Mouse (Mus musculus) thymus, postnatal 4 days (tissue): ENCODE data around the gene Ptger3.

Experiments
- DNase-seq: peaks from one replicate; pipeline ENCODE4 v3.0.0; 2021

Gene Ptger3

DNA sequence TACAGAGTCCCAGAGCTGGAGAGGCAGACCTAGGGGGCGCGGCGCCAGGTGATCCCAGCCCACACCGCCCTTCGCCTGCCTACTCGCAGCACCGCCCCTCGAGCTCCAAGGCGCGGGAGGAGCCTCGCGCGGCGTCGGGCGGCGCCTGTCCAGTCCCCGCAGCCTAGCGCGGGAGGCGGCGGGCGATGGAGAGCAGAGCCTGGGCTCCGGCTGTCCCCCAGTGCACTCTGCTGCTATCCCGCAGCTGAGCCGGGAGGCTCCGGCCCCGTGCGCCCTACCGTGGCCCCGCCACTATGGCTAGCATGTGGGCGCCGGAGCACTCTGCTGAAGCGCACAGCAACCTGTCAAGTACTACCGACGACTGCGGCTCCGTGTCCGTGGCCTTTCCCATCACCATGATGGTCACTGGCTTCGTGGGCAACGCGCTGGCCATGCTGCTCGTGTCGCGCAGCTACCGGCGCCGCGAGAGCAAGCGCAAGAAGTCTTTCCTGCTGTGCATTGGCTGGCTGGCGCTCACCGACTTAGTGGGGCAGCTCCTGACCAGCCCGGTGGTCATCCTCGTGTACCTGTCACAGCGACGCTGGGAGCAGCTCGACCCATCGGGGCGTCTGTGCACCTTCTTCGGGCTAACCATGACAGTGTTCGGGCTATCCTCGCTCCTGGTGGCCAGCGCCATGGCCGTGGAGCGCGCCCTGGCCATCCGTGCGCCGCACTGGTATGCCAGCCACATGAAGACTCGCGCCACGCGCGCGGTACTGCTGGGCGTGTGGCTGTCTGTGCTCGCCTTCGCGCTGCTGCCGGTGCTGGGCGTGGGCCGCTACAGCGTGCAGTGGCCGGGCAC, at the start of gene Ptger3:
Ptger3 (plus strand) TSS at position 168 of the 841 bp plus-strand sequence.
- DNase-seq = peak; percentile 59

DNA sequence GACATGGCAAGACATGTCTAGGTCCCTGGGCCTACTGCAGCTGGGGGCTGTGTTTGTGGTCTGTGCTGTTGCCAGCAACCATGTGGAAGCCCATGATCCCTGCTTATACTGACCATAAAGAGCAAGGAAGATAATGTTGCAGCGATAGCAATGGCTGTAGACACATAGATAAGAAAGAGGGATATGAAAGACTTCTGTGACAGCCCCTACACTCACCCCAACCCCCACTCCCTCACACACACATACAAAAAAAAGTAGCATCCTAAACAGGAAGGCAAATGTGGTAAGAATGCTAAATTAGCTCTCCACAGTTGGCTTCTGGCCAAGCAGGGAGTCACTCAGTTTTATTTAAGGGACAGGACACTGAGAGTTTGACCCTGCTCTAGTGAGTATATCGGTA, 48.7 kb upstream of the Ptger3 start:
- DNase-seq = no peak

DNA sequence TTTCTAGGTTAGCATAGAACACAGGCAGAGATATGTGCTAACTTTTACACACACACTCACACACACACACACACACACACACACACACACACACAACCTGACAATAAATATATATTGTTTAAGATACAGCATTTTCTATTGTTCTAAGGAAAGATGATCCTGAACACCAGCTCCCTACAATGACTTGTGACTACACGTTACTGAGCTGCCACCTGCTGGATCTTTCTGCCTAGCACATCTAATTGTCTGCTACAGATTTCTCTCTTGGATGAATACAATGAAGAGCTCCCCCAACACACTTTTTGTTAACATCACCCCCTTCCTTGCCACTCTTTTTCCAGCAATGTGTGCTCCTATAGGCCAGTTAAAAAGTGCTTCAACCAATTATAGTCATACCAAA, 46.3 kb upstream of the Ptger3 start:
- peak; percentile 55 for DNase-seq

DNA sequence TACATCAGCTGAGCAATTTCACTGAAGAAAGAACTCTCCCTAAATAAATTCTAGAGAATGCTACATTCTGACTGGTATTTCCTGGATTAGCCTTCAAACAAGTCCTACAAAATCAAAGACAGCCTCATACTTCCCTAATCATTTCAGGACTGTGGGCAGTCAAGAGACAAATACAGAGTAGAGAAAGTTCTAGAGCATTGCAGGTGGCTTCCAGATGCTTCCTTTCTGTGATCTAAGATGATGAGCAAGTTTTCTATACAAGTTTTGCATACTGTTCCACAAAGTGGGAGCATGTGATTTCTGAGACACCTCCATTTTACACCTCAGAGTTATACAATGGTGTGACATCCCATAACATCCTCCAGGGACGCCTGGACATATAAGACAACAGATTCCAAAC, 42.9 kb upstream of the Ptger3 start:
- DNase-seq = no peak

DNA sequence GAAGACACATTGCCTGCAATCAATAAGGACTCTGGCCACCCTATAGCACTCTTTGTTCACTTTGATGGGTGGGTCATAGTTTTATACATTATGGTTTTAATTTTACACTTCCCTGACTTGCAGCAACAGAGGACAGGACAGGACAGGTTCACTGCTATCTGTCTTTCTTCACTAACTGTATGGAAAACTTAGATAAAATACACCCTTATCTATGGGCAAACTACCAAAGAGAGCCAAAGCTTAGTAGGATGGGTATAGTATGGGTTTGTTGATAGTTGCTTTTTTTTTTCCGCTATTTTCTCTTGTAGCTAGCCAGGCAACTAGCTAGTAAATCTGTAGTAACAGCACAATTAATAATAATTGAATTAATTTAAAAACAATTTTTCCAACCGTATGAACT, 35.1 kb upstream of the Ptger3 start:
- DNase-seq = no peak

DNA sequence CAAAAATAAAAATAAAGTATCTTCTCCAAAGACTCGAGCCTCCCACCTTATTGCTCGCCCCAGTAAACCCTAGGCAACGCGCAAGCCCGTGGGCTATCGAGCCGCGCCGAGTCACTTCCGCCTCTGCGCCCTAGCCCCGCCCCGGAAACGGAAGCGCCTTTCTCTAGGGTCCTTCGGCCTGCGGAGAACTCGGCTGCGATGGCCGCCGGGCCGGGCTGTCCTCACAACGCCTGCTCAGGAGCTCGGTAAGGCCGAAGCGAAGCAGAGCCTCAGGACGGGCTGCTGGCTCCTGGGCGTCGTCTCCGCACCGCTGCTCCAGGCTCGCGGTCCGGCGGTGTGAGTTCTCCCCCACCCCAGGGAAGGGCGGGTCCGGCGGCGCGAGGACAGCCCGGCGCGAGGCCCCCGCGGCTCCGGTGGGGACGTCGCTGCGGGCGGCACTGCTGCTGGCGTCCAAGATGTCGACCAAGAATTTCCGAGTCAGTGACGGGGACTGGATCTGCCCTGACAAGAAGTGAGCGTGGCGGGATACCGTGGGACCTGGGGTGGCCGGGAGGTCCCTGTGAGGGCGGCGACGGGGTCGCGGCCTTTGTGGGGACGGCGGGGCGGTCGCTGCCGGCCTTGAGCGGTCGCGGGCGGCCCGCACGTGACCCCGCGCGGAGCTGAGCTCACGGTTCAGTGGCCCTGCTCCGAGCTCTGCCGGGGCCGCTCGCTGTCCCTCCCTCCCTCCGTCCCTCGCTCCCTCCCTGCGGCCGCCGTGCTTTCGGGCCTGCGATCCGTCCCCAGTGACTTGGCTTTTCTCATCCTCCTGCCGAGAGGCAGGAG, 32.5 kb upstream of the Ptger3 start, which contains the start of gene Zranb2:
Zranb2 (plus strand) TSS at position 197 of the 822 bp plus-strand sequence.
- DNase-seq = peak; percentile 97

DNA sequence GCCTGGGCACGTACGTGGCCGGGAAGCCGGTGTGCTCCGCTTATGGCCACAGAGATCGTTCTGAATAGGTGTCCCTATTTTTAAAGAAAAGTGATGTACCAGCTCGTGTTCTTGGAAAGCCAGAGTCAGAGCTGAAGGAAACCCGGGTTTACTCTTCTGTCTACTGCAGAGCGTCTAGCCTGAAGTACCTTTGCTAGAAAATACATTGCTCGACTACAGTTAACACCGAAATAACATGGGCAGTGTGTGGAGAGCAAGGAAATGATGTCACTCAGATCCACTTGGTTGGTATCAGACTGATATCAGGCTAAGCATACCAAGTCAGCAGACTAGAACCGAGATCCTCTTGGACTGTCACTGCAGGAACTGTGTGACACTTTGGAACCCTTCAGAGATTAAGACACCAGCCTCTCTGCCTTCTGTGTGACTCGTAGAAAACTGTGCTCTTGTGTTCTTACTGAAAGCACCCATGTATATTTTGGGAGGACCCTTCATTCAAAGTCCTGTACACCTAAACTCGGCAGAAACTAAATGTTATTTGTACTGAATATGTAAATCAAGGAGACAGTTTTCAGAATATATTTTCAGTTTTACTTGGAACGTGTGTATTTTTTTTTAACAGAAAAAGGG, 31.8 kb upstream of the Ptger3 start:
- no peak for DNase-seq

DNA sequence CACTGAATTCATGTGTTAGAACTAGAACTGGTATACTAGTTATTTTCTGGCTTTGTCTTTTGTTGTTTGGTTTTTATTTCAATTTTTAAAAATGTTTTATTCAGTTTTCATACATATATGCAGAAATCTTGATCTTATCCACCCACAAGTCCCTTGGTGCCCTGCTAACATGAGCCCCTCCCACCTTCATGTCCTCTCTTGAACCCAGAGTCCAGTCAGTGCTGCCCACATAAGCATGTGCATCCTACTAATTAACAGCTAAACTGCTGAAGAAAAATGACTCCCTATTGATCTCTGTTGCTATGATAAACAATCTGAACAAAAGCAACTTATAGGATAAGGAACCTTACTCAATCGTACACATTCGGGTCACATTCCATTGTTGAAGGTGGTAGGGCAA, 17.4 kb upstream of the Ptger3 start:
- DNase-seq = no peak

DNA sequence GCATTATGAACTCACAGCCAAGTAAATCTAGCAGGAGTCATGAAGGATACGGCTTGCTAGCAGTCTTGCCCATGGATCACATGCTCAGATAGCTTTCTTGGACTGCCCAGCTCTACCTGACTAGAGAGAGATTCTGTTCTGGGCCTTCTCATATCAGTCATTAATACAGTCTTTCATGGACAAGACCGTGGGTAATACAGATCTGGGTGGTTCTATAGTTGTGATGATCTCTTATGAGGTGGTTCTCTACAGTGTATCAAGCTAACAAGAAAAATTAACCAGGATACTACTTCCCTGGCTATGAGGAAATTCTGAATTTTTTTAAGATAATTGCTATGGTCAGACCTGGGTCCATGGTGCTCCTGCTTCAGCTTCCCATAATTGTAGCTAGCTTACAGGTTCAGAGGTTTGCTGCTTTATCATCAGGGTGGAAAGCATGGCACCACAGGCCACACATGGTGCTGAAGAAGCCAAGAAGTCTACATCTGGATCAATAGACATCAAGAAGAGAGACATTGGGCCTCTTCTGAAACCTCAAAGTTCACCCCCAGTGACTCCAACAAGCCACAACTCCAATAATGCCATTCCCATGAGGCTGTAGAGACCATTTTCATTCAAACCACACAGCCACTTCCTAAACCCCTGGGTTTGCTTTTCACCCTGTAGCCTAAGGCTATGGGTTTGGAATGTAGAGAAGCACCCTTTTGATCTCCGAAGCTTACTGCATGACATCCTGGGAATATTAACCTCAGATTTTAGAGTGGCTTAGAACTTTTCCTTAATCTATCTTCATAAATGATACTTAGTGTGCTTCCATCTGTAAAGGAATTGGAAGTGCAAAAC, 16.7 kb upstream of the Ptger3 start:
- DNase-seq = no peak

DNA sequence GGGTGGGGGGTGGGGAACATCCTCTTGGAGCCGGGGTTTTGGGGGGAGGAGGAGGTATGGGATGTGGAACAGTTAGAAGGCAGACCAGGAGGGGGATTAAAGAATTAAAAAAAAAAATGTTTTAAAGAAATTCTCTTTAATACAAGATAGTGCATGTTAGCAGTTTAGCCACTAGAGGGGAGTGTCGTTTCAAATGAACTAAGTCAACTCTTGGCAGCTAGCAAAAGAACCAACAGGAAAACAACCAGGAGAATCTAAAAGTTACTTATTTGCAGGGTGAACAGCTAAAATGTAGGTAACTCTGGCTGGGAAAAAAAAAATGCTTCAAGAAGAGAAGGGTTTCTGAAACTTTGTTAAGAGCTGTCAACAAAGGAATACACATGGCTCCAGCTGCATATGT, 1.5 kb upstream of the Ptger3 start:
- peak; percentile 14 for DNase-seq

DNA sequence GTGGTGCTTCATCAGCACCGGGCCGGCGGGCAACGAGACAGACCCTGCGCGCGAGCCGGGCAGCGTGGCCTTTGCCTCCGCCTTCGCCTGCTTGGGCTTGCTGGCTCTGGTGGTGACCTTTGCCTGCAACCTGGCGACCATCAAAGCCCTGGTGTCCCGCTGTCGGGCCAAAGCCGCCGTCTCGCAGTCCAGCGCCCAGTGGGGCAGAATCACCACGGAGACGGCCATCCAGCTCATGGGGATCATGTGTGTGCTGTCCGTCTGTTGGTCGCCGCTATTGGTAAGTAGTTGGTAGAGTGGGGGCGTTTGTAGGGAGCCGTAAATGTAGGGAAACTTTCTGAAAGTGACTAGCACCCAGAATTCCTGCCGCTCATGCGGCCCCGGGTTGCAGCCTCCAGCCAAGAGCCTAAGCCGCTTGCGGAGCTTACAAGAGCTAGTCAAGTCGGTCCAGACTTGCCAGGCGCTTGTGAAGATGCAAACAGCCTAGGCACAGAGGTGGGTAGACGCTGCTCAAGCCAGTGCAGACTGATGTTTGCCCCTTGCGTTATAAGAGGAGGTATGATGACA, 957 bp downstream of the Ptger3 start:
- DNase-seq = peak; percentile 15

DNA sequence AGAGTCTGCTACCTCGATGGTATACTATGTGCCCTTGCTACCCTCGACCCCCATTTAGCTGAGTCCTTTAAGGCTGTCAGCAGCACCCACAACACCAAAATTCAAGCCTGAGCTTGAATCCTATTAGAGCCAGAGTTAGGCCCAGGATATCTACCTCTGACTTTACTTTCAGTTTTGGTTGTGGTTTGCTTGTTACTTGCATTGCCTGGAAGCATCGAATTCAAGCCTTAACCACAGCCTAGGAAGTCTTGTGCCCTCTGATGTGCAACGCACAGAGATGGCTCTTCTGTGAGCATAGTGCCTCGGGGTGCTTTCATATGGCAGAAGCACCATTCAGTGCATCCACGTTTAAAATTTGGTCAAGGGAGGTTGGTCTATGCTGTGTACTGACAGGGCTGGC, 5.3 kb downstream of the Ptger3 start:
- DNase-seq = no peak

DNA sequence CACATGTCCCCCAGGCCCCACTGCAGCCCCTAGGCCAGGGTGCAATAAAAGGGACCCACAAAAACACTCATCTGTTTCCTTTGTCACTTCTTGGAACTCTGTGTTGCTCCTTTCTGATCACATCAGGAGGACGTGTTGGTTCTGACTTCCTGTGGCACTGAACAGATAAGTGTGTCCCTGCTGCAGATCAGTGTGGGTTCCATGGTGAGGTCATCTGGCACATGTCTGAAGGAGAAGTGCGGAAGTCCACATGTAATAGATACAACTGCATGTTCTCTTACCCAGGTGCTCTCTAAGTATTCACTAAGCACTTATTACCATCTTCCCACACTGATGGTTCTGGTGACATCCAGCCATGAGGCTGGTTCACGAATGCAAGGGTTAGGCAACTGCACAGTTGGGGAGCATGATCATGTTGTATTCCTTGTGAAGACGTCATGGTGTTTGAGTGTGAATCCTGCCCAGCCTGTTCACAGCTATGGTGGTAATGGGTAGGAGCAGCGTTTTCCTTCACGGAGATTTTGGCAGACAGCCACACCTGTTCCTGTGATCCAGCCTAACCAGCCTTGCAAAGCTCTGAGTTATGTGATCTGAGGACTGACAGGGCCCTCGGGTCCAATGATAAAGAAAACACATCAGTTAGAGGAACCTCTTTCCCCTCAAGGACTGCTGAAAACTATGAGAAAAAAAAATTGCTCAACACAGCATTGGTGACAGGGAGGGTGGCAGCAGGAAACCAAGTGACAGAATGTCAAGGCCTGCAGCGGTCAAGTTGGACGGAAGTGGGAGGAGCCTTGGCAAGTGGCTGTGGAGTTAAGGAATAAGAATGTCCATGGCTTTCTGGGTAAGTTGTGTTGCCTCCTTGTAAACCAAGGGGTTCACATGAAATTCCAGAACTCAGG, 9.0 kb downstream of the Ptger3 start:
- no peak for DNase-seq

DNA sequence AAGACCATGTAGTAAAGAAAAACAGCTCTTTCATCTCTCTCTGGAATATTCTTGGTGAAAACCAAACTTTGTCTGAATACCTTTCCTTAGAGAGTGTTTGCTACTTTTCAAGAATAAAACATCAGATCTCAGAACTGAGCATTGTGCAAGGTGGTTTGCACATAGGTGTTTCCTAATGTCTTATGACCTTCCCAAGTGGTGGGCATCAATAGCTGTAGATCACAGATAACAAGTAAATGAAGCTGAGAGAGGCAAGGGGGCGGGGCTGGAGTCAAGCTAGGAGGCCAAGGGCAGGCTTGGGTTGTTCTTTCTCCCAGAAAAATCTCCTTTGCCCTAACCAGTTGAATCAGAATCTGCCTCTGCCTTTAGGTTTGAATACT, 9.6 kb downstream of the Ptger3 start:
- no peak for DNase-seq

DNA sequence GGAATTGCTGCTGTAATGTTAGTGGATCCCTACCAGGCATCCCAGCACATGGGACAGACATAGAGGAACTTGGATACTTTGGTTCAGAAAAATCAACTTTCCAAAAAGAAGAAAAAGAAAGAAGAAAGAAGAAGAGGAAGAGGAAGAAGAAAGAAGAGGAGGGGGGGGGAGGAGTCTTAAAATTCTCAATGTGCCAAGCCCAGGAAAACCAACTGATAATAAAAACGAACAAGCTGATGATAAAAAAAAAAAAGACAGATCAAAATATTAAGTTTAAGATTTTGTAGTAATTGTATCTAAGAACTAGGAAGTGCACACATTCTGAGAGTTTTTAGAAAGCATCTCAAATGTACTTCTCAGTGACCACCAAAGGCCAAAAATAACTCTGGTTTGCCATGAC, 10.2 kb downstream of the Ptger3 start:
- no peak for DNase-seq

DNA sequence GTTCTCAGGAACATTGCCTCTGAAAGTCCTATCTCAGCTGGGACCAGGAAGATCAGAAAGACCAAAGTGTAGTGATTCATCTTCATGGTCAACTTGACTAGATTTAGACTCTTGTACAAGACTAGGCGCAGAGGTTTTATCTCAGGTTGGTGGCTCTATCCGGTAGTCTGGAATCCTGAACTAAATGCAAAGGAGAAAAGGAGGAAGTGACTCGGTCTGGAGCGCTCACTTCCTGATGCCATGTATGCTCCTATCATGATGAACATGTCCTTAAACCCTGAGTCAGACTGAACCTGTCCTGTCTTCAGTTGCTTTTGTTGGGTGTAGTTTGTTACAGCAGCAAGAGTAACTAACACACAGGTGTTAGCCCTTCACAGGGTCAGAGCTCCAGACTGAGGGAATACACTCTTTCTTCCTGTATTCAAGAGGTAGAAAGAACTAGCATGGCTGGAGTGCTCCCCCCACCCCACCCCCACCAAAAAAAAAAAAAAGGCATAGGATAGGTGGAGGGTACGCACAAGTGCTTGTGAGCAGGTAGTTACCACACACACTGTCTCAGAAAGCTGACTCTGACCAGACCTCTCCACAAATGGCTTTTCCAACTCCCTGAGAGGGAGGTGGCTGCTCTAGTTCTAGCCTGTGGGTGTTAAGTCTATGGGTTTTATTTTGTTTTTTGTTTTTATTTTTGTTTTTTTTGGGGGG, 11.9 kb downstream of the Ptger3 start:
- DNase-seq = no peak

DNA sequence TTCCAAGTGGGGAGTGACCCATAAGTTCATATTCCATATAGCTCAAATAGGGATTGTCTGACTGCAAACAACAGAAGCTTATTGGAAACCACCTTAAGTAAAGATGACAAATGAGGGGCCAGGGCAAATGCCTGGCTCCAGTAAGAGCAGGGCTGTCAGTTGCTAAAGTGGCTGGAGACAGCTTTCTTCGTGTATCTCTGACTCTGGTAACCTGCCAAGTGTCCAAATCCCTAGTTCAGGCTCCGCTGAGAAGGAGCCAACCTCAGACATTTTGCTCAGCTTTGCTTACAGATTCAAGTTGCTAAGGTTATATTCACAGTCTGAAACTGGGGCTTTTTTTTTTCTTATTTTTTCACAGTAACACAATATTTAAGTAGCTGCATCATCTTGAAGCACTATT, 12.7 kb downstream of the Ptger3 start:
- no peak for DNase-seq

DNA sequence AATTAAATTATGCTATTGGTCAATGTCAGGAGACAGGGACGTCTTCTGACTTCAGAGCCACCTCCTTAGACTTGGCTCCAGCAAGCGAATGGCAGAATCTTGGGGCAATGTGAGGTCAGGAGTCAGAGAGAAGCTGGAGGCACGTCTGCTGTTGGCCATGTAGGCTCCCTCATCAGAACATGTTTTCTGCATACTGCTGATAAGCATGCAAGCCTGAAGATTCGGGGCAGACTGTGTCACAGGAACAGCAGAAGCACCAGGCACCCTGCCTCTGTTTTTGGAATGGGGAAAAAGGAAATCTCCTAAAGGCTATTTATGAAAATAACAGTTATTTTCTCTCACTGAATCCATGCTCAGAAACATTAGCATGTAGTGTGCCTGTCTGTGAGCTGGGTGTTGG, 13.6 kb downstream of the Ptger3 start:
- no peak for DNase-seq

DNA sequence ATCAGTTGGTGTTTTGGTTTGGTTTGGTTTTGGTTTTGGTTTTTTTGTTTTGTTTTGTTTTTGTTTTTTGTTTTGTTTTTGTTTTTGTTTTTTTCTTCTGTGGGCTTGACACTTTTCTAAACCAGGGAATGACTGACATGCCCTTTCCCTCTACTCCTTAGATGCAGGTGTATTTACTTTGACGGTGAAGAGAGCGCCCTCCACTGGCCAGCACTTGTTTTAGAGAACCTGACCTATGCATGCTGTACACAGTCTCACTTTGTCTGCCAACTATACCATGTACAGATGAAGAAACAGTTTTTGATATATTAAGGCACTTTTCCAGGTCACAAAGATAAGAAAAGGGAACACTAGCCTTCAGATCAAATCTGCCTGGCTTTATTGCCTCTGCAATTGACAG, 15.1 kb downstream of the Ptger3 start:
- DNase-seq = peak; percentile 49

DNA sequence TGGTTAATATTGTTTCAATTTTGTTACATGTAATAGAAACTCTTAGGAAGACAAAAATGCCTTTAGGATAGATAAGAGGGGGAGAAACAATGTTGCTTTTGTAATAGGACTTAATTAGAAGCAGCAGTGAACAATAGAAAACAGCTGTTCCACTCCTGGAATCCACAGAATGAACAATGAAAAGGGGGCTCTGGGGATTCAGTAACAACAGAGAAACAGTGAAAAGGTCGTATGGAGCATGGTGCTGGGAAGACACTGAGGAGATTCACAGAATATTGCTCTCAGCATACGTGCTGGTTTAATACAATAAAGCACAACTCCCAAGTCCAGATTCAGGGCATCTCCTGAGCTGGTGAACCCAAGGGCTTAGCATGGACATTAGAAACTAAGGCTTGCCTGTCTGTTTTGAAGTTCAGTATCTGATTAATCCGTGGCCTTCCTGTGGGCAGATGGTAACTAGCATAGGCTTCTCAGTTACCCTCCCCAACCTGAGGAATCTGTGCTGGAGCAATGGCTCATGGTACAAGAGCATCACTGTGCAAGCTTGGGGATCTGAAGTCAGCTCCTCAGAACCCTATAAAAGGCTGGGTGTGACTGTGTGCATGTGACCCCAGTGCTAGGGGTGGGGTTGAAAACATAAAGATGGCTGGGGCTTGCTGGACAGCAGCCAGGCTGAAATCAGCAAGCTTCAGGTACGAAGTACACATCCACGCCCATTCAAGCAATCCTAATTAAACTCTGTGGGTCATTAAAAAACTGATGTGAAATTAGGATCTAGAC, 16.1 kb downstream of the Ptger3 start:
- DNase-seq = no peak
